Mouse (Mus musculus) forebrain, embryonic 13.5 days (tissue): ENCODE measurements around the gene Asb1. TPM values are rescaled to one million over a fixed set of nuclear protein-coding genes. Genes with fewer than 3 reads are reported as not detected.

Experiments
- ATAC-seq: fragments of 200-750 bp; cut with Nextera tagmentation; 2 replicates; pipeline ENCODE4 v1.8.0; 2017
- H3K27ac ChIP-seq: fragments of 300-500 bp; sonication (generic); 2 replicates; pipeline ENCODE4 v1.5.1; 2015; ENCODE audit warnings: inconsistent platforms, mild to moderate bottlenecking, moderate library complexity
- H3K27me3 ChIP-seq: fragments of 300-500 bp; sonication (generic); 2 replicates; pipeline ENCODE4 v1.6.1; 2015; ENCODE audit warnings: mild to moderate bottlenecking, inconsistent platforms
- H3K36me3 ChIP-seq: fragments of 300-500 bp; sonication (generic); 2 replicates; pipeline ENCODE4 v1.6.1; 2015; ENCODE audit warnings: mild to moderate bottlenecking, inconsistent platforms; ENCODE audit not compliant: poor library complexity, severe bottlenecking
- H3K4me1 ChIP-seq: fragments of 300-500 bp; sonication (generic); 2 replicates; pipeline ENCODE4 v1.6.1; 2015; ENCODE audit warnings: inconsistent platforms
- H3K4me2 ChIP-seq: fragments of 300-500 bp; sonication (generic); 2 replicates; pipeline ENCODE4 v1.6.1; 2015; ENCODE audit warnings: inconsistent platforms, mild to moderate bottlenecking, moderate library complexity
- H3K4me3 ChIP-seq: fragments of 300-500 bp; sonication (generic); 2 replicates; pipeline ENCODE4 v1.5.1; 2015; ENCODE audit warnings: mild to moderate bottlenecking, inconsistent platforms
- H3K9ac ChIP-seq: fragments of 300-500 bp; sonication (generic); 2 replicates; pipeline ENCODE4 v1.6.1; 2015; ENCODE audit warnings: mild to moderate bottlenecking, inconsistent platforms
- H3K9me3 ChIP-seq: fragments of 300-500 bp; sonication (generic); replicated peaks from 2 replicates; pipeline ENCODE4 v1.6.1; 2016; ENCODE audit warnings: inconsistent platforms
- WGBS: fragments of 180-500 bp; shearing (Covaris S2); methylation state at CpG from one replicate; pipeline ENCODE4 v1.1.7; 2015; 5-methylcytosine and 5-hydroxymethylcytosine counted together
- polyA plus RNA-seq: library from polyadenylated mRNA; unstranded; fragments of >200 nt; fragmentation: Nextera tagmentation; extraction: Ambion mirVana; gene quantifications from 2 replicates; pipeline ENCODE4 v1.2.1, GENCODE M21; 2015

The Asb1 gene
- polyA plus RNA-seq: 11.0 and 12.0 TPM in 2 replicates

- peaks cover 30% of the 10 kb centered on the region for H3K27me3 ChIP-seq
- ATAC-seq: peak; percentile 98
- H3K36me3 ChIP-seq: peaks cover 13% of the 10 kb centered on the region
- H3K4me1 ChIP-seq: peaks cover 21% of the 10 kb centered on the region
- WGBS: under 1% methylated on average over 40 of the region's 41 CpGs
- peak within 1 kb of the TSS; percentile 99 for H3K4me2 ChIP-seq
- peak within 1 kb of the TSS; percentile 88 for H3K4me3 ChIP-seq
- H3K9ac ChIP-seq: peak within 1 kb of the TSS; percentile 90
- H3K27ac ChIP-seq: 0 out of 2 replicates have a peak within 1 kb of the TSS, but pooled peaks have one; percentile 35
- no peaks in the 10 kb centered on the region for H3K9me3 ChIP-seq
Observed at GRCm38 (mm10) chr1:91540271-91540826, at the start of gene Asb1. Gene Asb1, plus strand, starts transcription at chr1:91540544.

- Histone ChIP-seq H3K9ac (no peak overlapping the region), H3K4me1 (peaks cover 22% of the 10 kb centered on the region), H3K4me2 (no peak overlapping the region), H3K4me3 (no peak overlapping the region), H3K27me3 (no peaks in the 10 kb centered on the region), H3K27ac (no peak overlapping the region), H3K36me3 (no peaks in the 10 kb centered on the region), H3K9me3 (no peaks in the 10 kb centered on the region)
- WGBS: 3% methylated on average over 2 of the region's 2 CpGs
- no peak for ATAC-seq
Observed at GRCm38 (mm10) chr1:91492740-91493139, 47.6 kb upstream of the Asb1 start.

- WGBS: 53% methylated on average over 3 of the region's 3 CpGs
- H3K27me3 ChIP-seq: no peaks in the 10 kb centered on the region
- peak overlapping the region; percentile 88 for H3K9ac ChIP-seq
- H3K4me2 ChIP-seq: peak overlapping the region; percentile 83
- H3K4me1 ChIP-seq: peaks cover 22% of the 10 kb centered on the region
- ATAC-seq: no peak; the same call in none of the 2 replicates
- H3K27ac ChIP-seq: no peak overlapping the region
- H3K9me3 ChIP-seq: no peaks in the 10 kb centered on the region
- no peaks in the 10 kb centered on the region for H3K36me3 ChIP-seq
- H3K4me3 ChIP-seq: peak overlapping the region; percentile 84
Observed at GRCm38 (mm10) chr1:91493938-91494337, 46.4 kb upstream of the Asb1 start.

GRCm38 (mm10) chr1:91494457-91495140, 45.7 kb upstream of the Asb1 start, which contains the start of gene Traf3ip1:
Gene Traf3ip1, plus strand, starts transcription at chr1:91494647.
- peak within 1 kb of the TSS; percentile 84 for H3K4me3 ChIP-seq
- H3K27me3 ChIP-seq: no peaks in the 10 kb centered on the region
- WGBS: under 1% methylated on average over 68 of the region's 79 CpGs
- H3K36me3 ChIP-seq: peaks cover 2% of the 10 kb centered on the region; the same call in 1 of the 2 replicates
- H3K4me1 ChIP-seq: peaks cover 22% of the 10 kb centered on the region
- peak within 1 kb of the TSS; percentile 88 for H3K9ac ChIP-seq
- no peak within 1 kb of the TSS for H3K27ac ChIP-seq
- peak within 1 kb of the TSS; percentile 83 for H3K4me2 ChIP-seq
- no peaks in the 10 kb centered on the region for H3K9me3 ChIP-seq
- peak; percentile 99 for ATAC-seq

GRCm38 (mm10) chr1:91495321-91495720, 45.0 kb upstream of the Asb1 start:
- Histone ChIP-seq H3K27me3 (no peaks in the 10 kb centered on the region), H3K9ac (peak overlapping the region; percentile 88), H3K27ac (no peak overlapping the region), H3K36me3 (peaks cover 9% of the 10 kb centered on the region), H3K4me2 (peak overlapping the region; percentile 83), H3K9me3 (no peaks in the 10 kb centered on the region), H3K4me3 (peak overlapping the region; percentile 84), H3K4me1 (peaks cover 22% of the 10 kb centered on the region)
- peak; percentile 41 for ATAC-seq
- 63% methylated on average over 5 of the region's 5 CpGs for WGBS

GRCm38 (mm10) chr1:91498579-91498978, 41.8 kb upstream of the Asb1 start:
- peaks cover 39% of the 10 kb centered on the region for H3K36me3 ChIP-seq
- H3K9ac ChIP-seq: no peak overlapping the region
- no peak overlapping the region for H3K27ac ChIP-seq
- no peak for ATAC-seq
- no peaks in the 10 kb centered on the region for H3K9me3 ChIP-seq
- H3K4me2 ChIP-seq: no peak overlapping the region
- H3K27me3 ChIP-seq: no peaks in the 10 kb centered on the region
- WGBS: 95% methylated on average over 6 of the region's 6 CpGs
- H3K4me3 ChIP-seq: no peak overlapping the region
- H3K4me1 ChIP-seq: peaks cover 22% of the 10 kb centered on the region

- Histone ChIP-seq H3K9ac (no peak overlapping the region), H3K27ac (no peak overlapping the region), H3K4me1 (no peaks in the 10 kb centered on the region), H3K36me3 (peaks cover 82% of the 10 kb centered on the region), H3K4me2 (no peak overlapping the region), H3K27me3 (no peaks in the 10 kb centered on the region), H3K9me3 (no peaks in the 10 kb centered on the region), H3K4me3 (no peak overlapping the region)
- no peak for ATAC-seq
- 87% methylated on average over 3 of the region's 3 CpGs for WGBS
Observed at GRCm38 (mm10) chr1:91504615-91505014, 35.7 kb upstream of the Asb1 start.

- H3K4me2 ChIP-seq: no peak overlapping the region
- WGBS: 85% methylated on average over 11 of the region's 11 CpGs
- H3K4me1 ChIP-seq: no peaks in the 10 kb centered on the region
- H3K27ac ChIP-seq: no peak overlapping the region
- no peak overlapping the region for H3K4me3 ChIP-seq
- H3K27me3 ChIP-seq: no peaks in the 10 kb centered on the region
- peaks cover 59% of the 10 kb centered on the region for H3K36me3 ChIP-seq
- ATAC-seq: no peak
- H3K9ac ChIP-seq: no peak overlapping the region
- H3K9me3 ChIP-seq: no peaks in the 10 kb centered on the region
Observed at GRCm38 (mm10) chr1:91514916-91515315, 25.4 kb upstream of the Asb1 start.

- H3K36me3 ChIP-seq: peaks cover 59% of the 10 kb centered on the region
- ATAC-seq: no peak
- 94% methylated on average over 6 of the region's 6 CpGs for WGBS
Observed at GRCm38 (mm10) chr1:91515642-91516041, 24.7 kb upstream of the Asb1 start.

GRCm38 (mm10) chr1:91523759-91524158, 16.6 kb upstream of the Asb1 start:
- no peaks in the 10 kb centered on the region for H3K4me1 ChIP-seq
- no peaks in the 10 kb centered on the region for H3K9me3 ChIP-seq
- 14% methylated on average over 10 of the region's 10 CpGs for WGBS
- no peak overlapping the region for H3K9ac ChIP-seq
- H3K4me3 ChIP-seq: no peak overlapping the region
- no peak overlapping the region for H3K4me2 ChIP-seq
- H3K36me3 ChIP-seq: peaks cover 80% of the 10 kb centered on the region
- H3K27ac ChIP-seq: no peak overlapping the region
- ATAC-seq: peak; percentile 81
- H3K27me3 ChIP-seq: no peaks in the 10 kb centered on the region

More at GRCm38 (mm10) chr1:91515642-91516041, 24.7 kb upstream of the Asb1 start:
- no peak overlapping the region for H3K27ac ChIP-seq
- H3K4me1 ChIP-seq: no peaks in the 10 kb centered on the region
- no peaks in the 10 kb centered on the region for H3K27me3 ChIP-seq
- H3K9ac ChIP-seq: no peak overlapping the region
- no peak overlapping the region for H3K4me3 ChIP-seq
- H3K9me3 ChIP-seq: no peaks in the 10 kb centered on the region
- no peak overlapping the region for H3K4me2 ChIP-seq

- Histone ChIP-seq H3K9me3 (no peaks in the 10 kb centered on the region), H3K4me3 (no peak overlapping the region), H3K4me2 (no peak overlapping the region), H3K27ac (no peak overlapping the region), H3K4me1 (no peaks in the 10 kb centered on the region), H3K36me3 (peaks cover 76% of the 10 kb centered on the region), H3K27me3 (no peaks in the 10 kb centered on the region), H3K9ac (no peak overlapping the region)
- 89% methylated on average over 14 of the region's 14 CpGs for WGBS
- ATAC-seq: no peak
Observed at GRCm38 (mm10) chr1:91525838-91526237, 14.5 kb upstream of the Asb1 start.

- 91% methylated on average over 9 of the region's 9 CpGs for WGBS
- Histone ChIP-seq H3K36me3 (peaks cover 48% of the 10 kb centered on the region), H3K27me3 (no peaks in the 10 kb centered on the region), H3K4me1 (no peaks in the 10 kb centered on the region), H3K4me3 (no peak overlapping the region), H3K9ac (no peak overlapping the region), H3K4me2 (no peak overlapping the region), H3K27ac (no peak overlapping the region), H3K9me3 (no peaks in the 10 kb centered on the region)
- no peak for ATAC-seq
Observed at GRCm38 (mm10) chr1:91530166-91530565, 10.2 kb upstream of the Asb1 start.
